Mouse (Mus musculus) forebrain, postnatal 0 days (tissue): ENCODE data around the gene Aak1. TPM values are rescaled to one million over a fixed set of nuclear protein-coding genes. Genes with fewer than 3 reads are reported as not detected.

Source experiments
- ATAC-seq: fragments of 200-750 bp; cut with Nextera tagmentation; 2 replicates; pipeline ENCODE4 v1.8.0; 2017; ENCODE audit warnings: mild to moderate bottlenecking, moderate library complexity
- DNase-seq: peaks from one replicate; pipeline ENCODE4 v3.0.0-alpha.2; 2015
- H3K27ac ChIP-seq: fragments of 300-500 bp; sonication (generic); 2 replicates; pipeline ENCODE4 v1.5.1; 2014; ENCODE audit warnings: low read depth, mild to moderate bottlenecking, antibody characterized with exemption, low read length, moderate library complexity, mixed read lengths
- H3K27me3 ChIP-seq: fragments of 300-500 bp; sonication (generic); 2 replicates; pipeline ENCODE4 v1.6.1; 2014; ENCODE audit warnings: mild to moderate bottlenecking, low read length, mixed read lengths; ENCODE audit not compliant: insufficient read depth
- H3K36me3 ChIP-seq: fragments of 300-500 bp; sonication (generic); 2 replicates; pipeline ENCODE4 v1.6.1; 2014; ENCODE audit warnings: mild to moderate bottlenecking, moderate library complexity; ENCODE audit not compliant: insufficient read depth
- H3K4me1 ChIP-seq: fragments of 300-500 bp; sonication (generic); 2 replicates; pipeline ENCODE4 v1.6.1; 2014; ENCODE audit warnings: antibody characterized with exemption; ENCODE audit not compliant: insufficient read depth
- H3K4me2 ChIP-seq: fragments of 300-500 bp; sonication (generic); 2 replicates; pipeline ENCODE4 v1.6.1; 2014; ENCODE audit warnings: low read depth, mild to moderate bottlenecking, moderate library complexity
- H3K4me3 ChIP-seq: fragments of 300-500 bp; sonication (generic); 2 replicates; pipeline ENCODE4 v1.5.1; 2014; ENCODE audit warnings: low read depth, low read length, mixed read lengths
- H3K9ac ChIP-seq: fragments of 300-500 bp; sonication (generic); 2 replicates; pipeline ENCODE4 v1.6.1; 2014; ENCODE audit warnings: mild to moderate bottlenecking
- H3K9me3 ChIP-seq: fragments of 300-500 bp; sonication (generic); 2 replicates; pipeline ENCODE4 v1.6.1; 2016; ENCODE audit warnings: low read length
- CTCF ChIP-seq: sonication (generic); IDR thresholded peaks from 2 replicates; pipeline ENCODE4 v1.5.1; 2016; ENCODE audit warnings: antibody characterized with exemption, control low read depth, low read depth
- WGBS: fragments of 180-500 bp; shearing (Covaris S2); extraction: QIAGEN DNeasy Blood & Tissue Kit; methylation state at CpG from one replicate; pipeline ENCODE4 v1.1.7; 2014; 5-methylcytosine and 5-hydroxymethylcytosine counted together
- polyA plus RNA-seq: library from polyadenylated mRNA; unstranded; fragments of >200 nt; fragmentation: Nextera tagmentation; extraction: Ambion mirVana; gene quantifications from 2 replicates; pipeline ENCODE4 v1.2.1, GENCODE M21; 2015
- total RNA-seq: library from RNA; depleted of rRNA; stranded (reverse); fragments of >200 nt; gene quantifications from 2 replicates; pipeline ENCODE4 v1.2.3, GENCODE M21; 2014

The Aak1 gene
- total and polyA plus RNA-seq, 2 experiments from 2014 or later, result 31.0 to 57.6 TPM

- peak overlapping the region; percentile 56 for H3K4me2 ChIP-seq
- DNase-seq (no peak), ATAC-seq (no peak)
- peaks cover 21% of the 10 kb centered on the region for H3K4me1 ChIP-seq
- peak overlapping the region; percentile 89 for H3K4me3 ChIP-seq
- no peaks in the 10 kb centered on the region for H3K27me3 ChIP-seq
- 0 out of 2 replicates have a peak overlapping the region, but pooled peaks have one; percentile 97 for H3K27ac ChIP-seq
- TF ChIP-seq CTCF, result no peak
- no peaks in the 10 kb centered on the region for H3K36me3 ChIP-seq
- no peaks in the 10 kb centered on the region for H3K9me3 ChIP-seq
- peak overlapping the region; percentile 81 for H3K9ac ChIP-seq
- 10% methylated on average over 4 of the region's 4 CpGs for WGBS
These were observed 1.3 kb downstream of the Aak1 start for GRCm38 (mm10) chr6:86850588-86850987.

- H3K4me1 ChIP-seq, result peaks cover 21% of the 10 kb centered on the region
- no peaks in the 10 kb centered on the region for H3K36me3 ChIP-seq
- no peaks in the 10 kb centered on the region for H3K9me3 ChIP-seq
- no peak for TF ChIP-seq CTCF
- H3K4me3 ChIP-seq, result peak overlapping the region; percentile 89
- 10% methylated on average over 1 of the region's 1 CpGs for WGBS
- H3K4me2 ChIP-seq, result peak overlapping the region; percentile 56
- H3K9ac ChIP-seq, result 0 out of 2 replicates have a peak overlapping the region, but pooled peaks have one; percentile 3
- no peak overlapping the region for H3K27ac ChIP-seq
- no peaks in the 10 kb centered on the region for H3K27me3 ChIP-seq
- DNase-seq, result no peak
- no peak for ATAC-seq
These were observed 2.2 kb downstream of the Aak1 start for GRCm38 (mm10) chr6:86851561-86851960.

- WGBS, result 93% methylated on average over 3 of the region's 3 CpGs
- H3K27ac ChIP-seq, result no peak overlapping the region
- no peak for ATAC-seq
- H3K36me3 ChIP-seq, result no peaks in the 10 kb centered on the region
- no peak overlapping the region for H3K4me2 ChIP-seq
- DNase-seq, result no peak
- H3K4me3 ChIP-seq, result no peak overlapping the region
- no peak for TF ChIP-seq CTCF
- H3K4me1 ChIP-seq, result peaks cover 17% of the 10 kb centered on the region
- no peaks in the 10 kb centered on the region for H3K9me3 ChIP-seq
- no peaks in the 10 kb centered on the region for H3K27me3 ChIP-seq
- no peak overlapping the region for H3K9ac ChIP-seq
These were observed 4.6 kb downstream of the Aak1 start for GRCm38 (mm10) chr6:86853928-86854327.

- Histone ChIP-seq H3K36me3 (peaks cover under 1% of the 10 kb centered on the region; the same call in 1 of the 2 replicates), H3K27ac (no peak overlapping the region), H3K4me3 (no peak overlapping the region), H3K9me3 (no peaks in the 10 kb centered on the region), H3K4me2 (no peak overlapping the region), H3K9ac (no peak overlapping the region), H3K27me3 (no peaks in the 10 kb centered on the region), H3K4me1 (peaks cover 17% of the 10 kb centered on the region)
- WGBS, result 88% methylated on average over 4 of the region's 4 CpGs
- no peak for DNase-seq
- ATAC-seq, result no peak
- no peak for TF ChIP-seq CTCF
These were observed 5.6 kb downstream of the Aak1 start for GRCm38 (mm10) chr6:86854941-86855340.

GRCm38 (mm10) chr6:86858606-86859005, 9.3 kb downstream of the Aak1 start:
- Histone ChIP-seq H3K4me3 (no peak overlapping the region), H3K27me3 (no peaks in the 10 kb centered on the region), H3K27ac (no peak overlapping the region), H3K9ac (no peak overlapping the region), H3K4me1 (no peaks in the 10 kb centered on the region), H3K4me2 (no peak overlapping the region), H3K9me3 (no peaks in the 10 kb centered on the region), H3K36me3 (peaks cover 6% of the 10 kb centered on the region; the same call in 1 of the 2 replicates)
- ATAC-seq, result no peak
- DNase-seq, result no peak
- TF ChIP-seq CTCF, result no peak
- 91% methylated on average over 3 of the region's 3 CpGs for WGBS

GRCm38 (mm10) chr6:86860732-86861463, 11.6 kb downstream of the Aak1 start:
- Histone ChIP-seq H3K9ac (no peak overlapping the region), H3K4me3 (no peak overlapping the region), H3K9me3 (no peaks in the 10 kb centered on the region), H3K4me2 (no peak overlapping the region), H3K27me3 (no peaks in the 10 kb centered on the region), H3K36me3 (peaks cover 7% of the 10 kb centered on the region; the same call in 1 of the 2 replicates), H3K27ac (no peak overlapping the region), H3K4me1 (no peaks in the 10 kb centered on the region)
- no peak for ATAC-seq
- no peak for TF ChIP-seq CTCF
- DNase-seq, result no peak
- WGBS, result 75% methylated on average over 9 of the region's 9 CpGs

GRCm38 (mm10) chr6:86864358-86864757, 15.0 kb downstream of the Aak1 start:
- Histone ChIP-seq H3K4me2 (no peak overlapping the region), H3K36me3 (peaks cover 9% of the 10 kb centered on the region; the same call in 1 of the 2 replicates), H3K4me1 (no peaks in the 10 kb centered on the region), H3K4me3 (no peak overlapping the region), H3K9ac (no peak overlapping the region), H3K27ac (no peak overlapping the region), H3K9me3 (no peaks in the 10 kb centered on the region), H3K27me3 (no peaks in the 10 kb centered on the region)
- TF ChIP-seq CTCF, result no peak
- DNase-seq (no peak), ATAC-seq (no peak)
- WGBS, result 90% methylated on average over 3 of the region's 3 CpGs
